In genomic region chr8:106888803-106889202, GRCm38 (mm10) we compare ENCODE assay signal across 22 mouse cellular contexts. TPM values are rescaled to one million over a fixed set of nuclear protein-coding genes. Genes with fewer than 3 reads are reported as not detected.
A peak's percentile ranks its signal among the peaks of the same experiment; 100 is the strongest.
DNase-seq lines count a peak whose midpoint lies in the region; ATAC-seq and TF ChIP-seq lines count a peak whose summit lies in the region.
"Had no signal": no experiment of that assay in that cellular context is flagged by ENCODE, and none has a peak within 500 bp of the region (broad histone marks: within the 10 kb centered on the region; RNA-seq: fewer than 3 reads in every experiment).

No protein-coding gene starts in this region.

- H3K79me2 ChIP-seq in CH12.LX (replicated peaks; ENCODE audit: control insufficient read depth, extremely low read depth, insufficient read depth, poor library complexity, severe bottlenecking), result peaks cover 73% of the 10 kb centered on the region

- peak; percentile 35; the same call in 1 of the 2 replicates for TF ChIP-seq EP300 in CH12.LX (IDR thresholded peaks at IDR 0.05; ENCODE audit: low read length)

- intact Hi-C loops in heart, postnatal 10 days (cut with DNase I), result loop anchor here (5.0 kb wide), 1 partner anchor 192 kb away; no protein-coding TSS in a partner anchor

- H3K27me3 ChIP-seq in heart, embryonic 13.5 days (replicated peaks), result no peaks in the 10 kb centered on the region
- H3K27me3 ChIP-seq in CH12.LX (replicated peaks), result no peaks in the 10 kb centered on the region
- no peaks in the 10 kb centered on the region for H3K27me3 ChIP-seq in intestine, embryonic 16.5 days (replicated peaks; ENCODE audit: control insufficient read depth, insufficient read depth, low read length)
- H3K27me3 ChIP-seq in hindbrain, embryonic 13.5 days, result no peaks in the 10 kb centered on the region
- H3K27me3 ChIP-seq: heart, embryonic 12.5 days had no signal

- H3K9ac ChIP-seq in heart, embryonic 13.5 days, result no peak overlapping the region
- no peak overlapping the region for H3K9ac ChIP-seq in CH12.LX (ENCODE audit: insufficient read depth, low read depth)
- no peak overlapping the region for H3K9ac ChIP-seq in intestine, embryonic 16.5 days (ENCODE audit: low read depth, low read length)
- H3K9ac ChIP-seq in hindbrain, embryonic 13.5 days, result no peak overlapping the region
- H3K9ac ChIP-seq: hindbrain, embryonic 14.5 days had no signal

- H3K9me3 ChIP-seq in heart, embryonic 13.5 days, result no peaks in the 10 kb centered on the region
- no peaks in the 10 kb centered on the region for H3K9me3 ChIP-seq in CH12.LX (replicated peaks; ENCODE audit: low read length)
- no peaks in the 10 kb centered on the region for H3K9me3 ChIP-seq in intestine, embryonic 16.5 days (ENCODE audit: control insufficient read depth, low read length)
- no peaks in the 10 kb centered on the region for H3K9me3 ChIP-seq in hindbrain, embryonic 13.5 days
- H3K9me3 ChIP-seq: forebrain, embryonic 10.5 days; heart, embryonic 12.5 days had no signal

- ATAC-seq in CD4-positive, CD25-positive, alpha-beta regulatory T cell, adult 4 months, result no peak
- no peak for ATAC-seq in heart, embryonic 13.5 days (ENCODE audit: extremely low read depth, insufficient number of reproducible peaks, low FRiP score, low TSS enrichment)
- no peak for ATAC-seq in intestine, embryonic 16.5 days
- no peak for ATAC-seq in hindbrain, embryonic 13.5 days (ENCODE audit: low FRiP score)
- ATAC-seq: forebrain, embryonic 14.5 days; inflammation-experienced regulatory T-cells, adult 6 months had no signal

- in situ Hi-C loops in CH12.LX (cut with MboI; ENCODE audit: low pct_ligation_motif_present, low pct_unique_long_range_greater_than_20kb, low sequenced_read_pairs), result loop anchor here (5.0 kb wide), 2 partner anchors 82 to 172 kb away; no protein-coding TSS in a partner anchor

- no peak for TF ChIP-seq RAD21 in CH12.LX (IDR thresholded peaks at IDR 0.05; ENCODE audit: low read depth, low read length)

- dilution Hi-C loops in CH12.LX (cut with MboI; ENCODE audit: extremely low pct_ligation_motif_present, extremely low pct_unique_long_range_greater_than_20kb, low sequenced_read_pairs), result no loop called here

- no peak overlapping the region for H3K4me3 ChIP-seq in heart, embryonic 13.5 days
- no peak overlapping the region for H3K4me3 ChIP-seq in CH12.LX (replicated peaks in 1 of 3; ENCODE audit: low read depth in 2 of 3, low read length in 2 of 3, poor library complexity in 1 of 3)
- H3K4me3 ChIP-seq in intestine, embryonic 16.5 days (ENCODE audit: low read length), result no peak overlapping the region
- no peak overlapping the region for H3K4me3 ChIP-seq in hindbrain, embryonic 13.5 days
- H3K4me3 ChIP-seq: erythroblast, embryonic 14.5 days; forebrain, embryonic 10.5 days; heart, embryonic 12.5 days had no signal

- no peak for TF ChIP-seq POLR2A in CH12.LX (IDR thresholded peaks at IDR 0.05; ENCODE audit: low read depth, low read length)

- no peak overlapping the region for H3K4me2 ChIP-seq in heart, embryonic 13.5 days
- peak overlapping the region; percentile 42 for H3K4me2 ChIP-seq in CH12.LX (ENCODE audit: insufficient read depth, low read depth, poor library complexity, severe bottlenecking)
- H3K4me2 ChIP-seq in intestine, embryonic 16.5 days (ENCODE audit: low read depth, low read length), result no peak overlapping the region
- H3K4me2 ChIP-seq in hindbrain, embryonic 13.5 days, result no peak overlapping the region
- H3K4me2 ChIP-seq: heart, embryonic 12.5 days; hindbrain, embryonic 14.5 days had no signal

- no peak for TF ChIP-seq CTCF in CH12.LX (conservative IDR thresholded peaks at IDR 0.05 in 1 of 2, IDR thresholded peaks at IDR 0.05 in 1 of 2; ENCODE audit: low read depth in 2 of 2, low read length in 2 of 2)

- H3K4me1 ChIP-seq in heart, embryonic 13.5 days, result peaks cover 48% of the 10 kb centered on the region
- H3K4me1 ChIP-seq in CH12.LX (ENCODE audit: control insufficient read depth in 1 of 2, insufficient read depth in 2 of 2), result peaks cover 13 to 39% of the 10 kb centered on the region in 2 experiments
- peaks cover 9% of the 10 kb centered on the region for H3K4me1 ChIP-seq in intestine, embryonic 16.5 days (ENCODE audit: control insufficient read depth, insufficient read depth, low read length)
- H3K4me1 ChIP-seq in hindbrain, embryonic 13.5 days (replicated peaks), result peaks cover 8% of the 10 kb centered on the region

- 61% methylated on average over 3 of the region's 3 CpGs for WGBS in heart, embryonic 13.5 days
- WGBS in intestine, embryonic 16.5 days, result 64% methylated on average over 3 of the region's 3 CpGs
- 89% methylated on average over 3 of the region's 3 CpGs for WGBS in hindbrain, embryonic 13.5 days

- H3K36me3 ChIP-seq in heart, embryonic 13.5 days, result peaks cover 33% of the 10 kb centered on the region
- peaks cover 30 to 58% of the 10 kb centered on the region in 2 experiments for H3K36me3 ChIP-seq in CH12.LX (replicated peaks in 1 of 2; ENCODE audit: control insufficient read depth in 1 of 2, insufficient read depth in 1 of 2, low read length in 1 of 2)
- peaks cover 8% of the 10 kb centered on the region for H3K36me3 ChIP-seq in intestine, embryonic 16.5 days (ENCODE audit: control insufficient read depth, insufficient read depth, low read length)
- peaks cover 29% of the 10 kb centered on the region for H3K36me3 ChIP-seq in hindbrain, embryonic 13.5 days

- H3K27ac ChIP-seq in heart, embryonic 13.5 days (replicated peaks), result peak overlapping the region; percentile 43
- 0 out of 2 replicates have a peak overlapping the region, but pooled peaks have one; percentile 40 for H3K27ac ChIP-seq in CH12.LX (ENCODE audit: insufficient read depth, low read depth)
- H3K27ac ChIP-seq in intestine, embryonic 16.5 days (ENCODE audit: low read length), result no peak overlapping the region
- no peak overlapping the region for H3K27ac ChIP-seq in hindbrain, embryonic 13.5 days
- H3K27ac ChIP-seq: forebrain, embryonic 10.5 days; hindbrain, embryonic 14.5 days had no signal

- peak; percentile 27 for DNase-seq in CD4-positive, CD25-positive, alpha-beta regulatory T cell, adult 2 months (ENCODE audit: low read depth, low spot score)
- DNase-seq in heart, postnatal 10 days, result no peak
- DNase-seq in CH12.LX (ENCODE audit: extremely low read depth), result peak; percentile 65
- DNase-seq: adrenal gland, postnatal 25 days; cerebellum, adult 18-20 months; cerebellum, adult 9-11 months; cerebellum, postnatal 36 days; gastrocnemius, postnatal 14 days; heart, postnatal 14 days; kidney, adult 11 months; kidney, adult 9 months had no signal

TF ChIP-seq in CH12.LX, 34 proteins besides CTCF, POLR2A, EP300 and RAD21:
- TF ChIP-seq BHLHE40 (IDR thresholded peaks at IDR 0.05; ENCODE audit: low read depth, low read length), result peak; percentile 78
- TF ChIP-seq SMC3 (IDR thresholded peaks at IDR 0.05; ENCODE audit: low read depth, low read length), result no peak
- peak; percentile 73 for TF ChIP-seq JUN (IDR thresholded peaks at IDR 0.05; ENCODE audit: insufficient read depth, low read depth, low read length)
- peak; percentile 37; the same call in 1 of the 2 replicates for TF ChIP-seq MEF2A (IDR thresholded peaks at IDR 0.05; ENCODE audit: borderline replicate concordance, low read depth, low read length)
- TF ChIP-seq MAFK (IDR thresholded peaks at IDR 0.05; ENCODE audit: insufficient replicate concordance, low read length), result no peak
- TF ChIP-seq ETS1 (conservative IDR thresholded peaks at IDR 0.05; ENCODE audit: low read depth, low read length), result peak; percentile 68
- no peak for TF ChIP-seq MAZ (IDR thresholded peaks at IDR 0.05; ENCODE audit: low read depth, low read length)
- peak; percentile 78 for TF ChIP-seq IRF4 (IDR thresholded peaks at IDR 0.05; ENCODE audit: low read depth, low read length)
- TF ChIP-seq JUND (conservative IDR thresholded peaks at IDR 0.05; ENCODE audit: low read depth, low read length), result peak; percentile 80

RNA-seq across cellular contexts. Expression of gene Utp4, which starts 4.6 kb away (rescaled TPM):
- polyA plus RNA-seq in CD4-positive, CD25-positive, alpha-beta regulatory T cell, adult 4 months (2017; shearing (Covaris generic)), result 10 to 100 TPM; 53.2 to 64.3 TPM
- 43.6 and 47.1 TPM in 2 replicates for polyA plus RNA-seq in heart, embryonic 13.5 days (2015; fragmentation: Nextera tagmentation; extraction: Ambion mirVana)
- total RNA-seq in heart, postnatal 10 days (2021), result 10 to 100 TPM; 23.8 to 25.0 TPM
- 80.6 and 114 TPM in 2 replicates for total RNA-seq in CH12.LX (2012; rRNA removed)
- 152 and 156 TPM in 2 replicates for total RNA-seq in CH12.LX (2014; rRNA removed)
- polyA plus RNA-seq in CH12.LX (2012; ENCODE audit: insufficient read length, low read depth), result 183 and 202 TPM in 2 replicates
- 56.6 and 66.6 TPM in 2 replicates for polyA plus RNA-seq in intestine, embryonic 16.5 days (2015; fragmentation: Nextera tagmentation; extraction: Ambion mirVana)
- polyA plus RNA-seq in hindbrain, embryonic 13.5 days (2015; fragmentation: Nextera tagmentation; extraction: Ambion mirVana), result 45.5 and 47.3 TPM in 2 replicates

RNA-seq across cellular contexts. Expression of gene Has3, which starts 18.8 kb away (rescaled TPM):
- under 1 TPM; 0.10 to 0.13 TPM for polyA plus RNA-seq in CD4-positive, CD25-positive, alpha-beta regulatory T cell, adult 4 months (2017; shearing (Covaris generic))
- polyA plus RNA-seq in heart, embryonic 13.5 days (2015; fragmentation: Nextera tagmentation; extraction: Ambion mirVana), result 0.04 and 0.18 TPM in 2 replicates
- 1 to 10 TPM; 1.9 to 2.4 TPM for total RNA-seq in heart, postnatal 10 days (2021)
- total RNA-seq in CH12.LX (2012; rRNA removed) (3.7 and 4.7 TPM in 2 replicates), CH12.LX (2014; rRNA removed) (0.07 TPM in 1 of 2 replicates, not detected in the other)
- polyA plus RNA-seq in CH12.LX (2012; ENCODE audit: insufficient read length, low read depth), result 0.29 and 0.31 TPM in 2 replicates
- 0.09 and 0.28 TPM in 2 replicates for polyA plus RNA-seq in intestine, embryonic 16.5 days (2015; fragmentation: Nextera tagmentation; extraction: Ambion mirVana)
- polyA plus RNA-seq in hindbrain, embryonic 13.5 days (2015; fragmentation: Nextera tagmentation; extraction: Ambion mirVana), result 0.53 and 0.88 TPM in 2 replicates
- total RNA-seq: hematopoietic stem cell, adult 5-6 weeks had no signal
- polyA plus RNA-seq: erythroblast, embryonic 14.5 days had no signal

RNA-seq across cellular contexts. Expression of gene Sntb2, which starts 46.7 kb away (rescaled TPM):
- polyA plus RNA-seq in CD4-positive, CD25-positive, alpha-beta regulatory T cell, adult 4 months (2017; shearing (Covaris generic)), result 1 to 10 TPM; 2.9 to 6.5 TPM
- 10.3 and 11.4 TPM in 2 replicates for polyA plus RNA-seq in heart, embryonic 13.5 days (2015; fragmentation: Nextera tagmentation; extraction: Ambion mirVana)
- total RNA-seq in heart, postnatal 10 days (2021), result 10 to 100 TPM; 27.1 to 27.6 TPM
- total RNA-seq in CH12.LX (2012; rRNA removed), result 2.1 and 2.3 TPM in 2 replicates
- 0.86 and 1.4 TPM in 2 replicates for total RNA-seq in CH12.LX (2014; rRNA removed)
- polyA plus RNA-seq in CH12.LX (2012; ENCODE audit: insufficient read length, low read depth), result 0.95 and 1.3 TPM in 2 replicates
- 8.5 and 9.1 TPM in 2 replicates for polyA plus RNA-seq in intestine, embryonic 16.5 days (2015; fragmentation: Nextera tagmentation; extraction: Ambion mirVana)
- polyA plus RNA-seq in hindbrain, embryonic 13.5 days (2015; fragmentation: Nextera tagmentation; extraction: Ambion mirVana), result 5.9 and 7.9 TPM in 2 replicates

Comparison
In these comparisons a context has a peak if more than half of its experiments do, and no peak if none do; other contexts are left out.
1. DNase-seq: peak in CD4-positive, CD25-positive, alpha-beta regulatory T cell, adult 2 months (single experiment) and CH12.LX (single experiment); none in heart, postnatal 10 days (0 of 2).
2. H3K27ac ChIP-seq: peak in heart, embryonic 13.5 days (single experiment) and CH12.LX (single experiment); none in intestine, embryonic 16.5 days (single experiment) and hindbrain, embryonic 13.5 days (single experiment).